Mouse (Mus musculus) gastrocnemius, adult 18-20 months (tissue): ENCODE results near the gene Dbx2. TPM values are rescaled to one million over a fixed set of nuclear protein-coding genes. Genes with fewer than 3 reads are reported as not detected.
A peak's percentile ranks its signal among the peaks of the same experiment; 100 is the strongest.

Source experiments
- DNase-seq: peaks from one replicate; pipeline ENCODE4 v3.0.0; 2021; ENCODE audit warnings: low spot score
- long read RNA-seq, 2 experiments: library from polyadenylated mRNA; stranded (forward); transcript quantifications; one replicate each; pipeline ENCODE4 v2.0.0; 2021
- total RNA-seq, 2 experiments: library from RNA; stranded (reverse); gene quantifications; 2 replicates each; pipeline ENCODE4 v1.2.3; 2021

Gene Dbx2
- under 1 TPM in 1 of 2 experiments, not detected in 1; 0.18 TPM for total RNA-seq
- long read RNA-seq, experiment 1, result 0 reads
- long read RNA-seq, experiment 2, result 0 reads

DNA sequence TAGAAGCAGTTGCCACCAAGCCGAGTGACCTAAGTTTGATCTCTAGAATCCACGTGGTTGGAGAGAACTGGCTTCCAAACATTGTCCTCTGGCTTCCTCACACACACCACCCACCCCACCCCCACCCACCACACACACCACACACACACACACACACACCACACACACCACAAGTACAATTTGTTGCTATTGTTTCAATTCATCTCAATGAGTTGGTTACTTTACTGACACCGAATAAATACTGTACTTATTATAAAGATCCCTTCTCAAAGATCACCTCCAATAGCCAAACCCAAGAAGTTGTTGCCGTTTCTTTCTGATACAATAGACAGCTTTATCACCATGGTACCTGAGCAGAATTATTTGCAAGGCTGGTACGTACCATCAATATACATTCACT, at the start of gene Dbx2:
Gene Dbx2 (minus strand): TSS at position 101 of the 400 bp plus-strand sequence.
- no peak for DNase-seq

DNA sequence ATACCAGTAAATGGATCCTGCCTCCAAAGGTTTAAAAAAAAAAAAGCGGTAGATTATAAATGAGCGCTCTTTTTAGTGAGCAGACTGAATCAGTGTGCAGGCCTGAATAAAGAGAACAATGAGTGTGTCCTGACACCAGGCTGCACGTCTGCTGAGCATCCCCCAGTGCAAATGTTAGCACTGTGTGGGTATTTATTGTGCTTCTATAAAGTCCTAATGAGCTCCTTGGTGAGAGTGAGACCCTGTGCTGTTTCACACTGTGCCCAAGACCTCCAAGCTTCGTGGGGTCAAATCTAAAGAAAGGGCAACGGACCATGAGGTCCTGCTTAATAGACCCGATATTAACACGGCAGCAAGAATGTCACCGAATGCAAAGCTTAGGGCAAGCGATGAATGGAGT, 46.4 kb upstream of the Dbx2 start:
- DNase-seq, result no peak

DNA sequence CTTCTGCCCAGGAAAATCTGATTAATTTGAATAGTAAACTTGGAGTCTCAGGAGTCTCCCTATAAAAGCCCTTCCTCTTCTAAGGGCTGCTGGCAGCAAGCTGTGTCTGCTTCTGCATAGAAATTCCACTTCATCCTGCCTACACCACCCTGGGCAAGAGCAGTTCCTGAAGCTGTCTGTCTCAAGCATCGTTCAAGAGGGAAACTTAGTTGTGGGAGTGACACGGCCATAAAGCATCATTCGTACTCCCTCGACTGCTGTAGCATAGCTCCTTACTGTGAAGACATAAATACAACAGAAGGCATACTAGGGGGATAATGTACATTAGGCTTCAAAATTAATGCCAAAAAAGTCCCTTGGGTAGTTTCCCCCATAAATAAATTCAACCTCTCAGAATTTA, 45.8 kb upstream of the Dbx2 start:
- no peak for DNase-seq

DNA sequence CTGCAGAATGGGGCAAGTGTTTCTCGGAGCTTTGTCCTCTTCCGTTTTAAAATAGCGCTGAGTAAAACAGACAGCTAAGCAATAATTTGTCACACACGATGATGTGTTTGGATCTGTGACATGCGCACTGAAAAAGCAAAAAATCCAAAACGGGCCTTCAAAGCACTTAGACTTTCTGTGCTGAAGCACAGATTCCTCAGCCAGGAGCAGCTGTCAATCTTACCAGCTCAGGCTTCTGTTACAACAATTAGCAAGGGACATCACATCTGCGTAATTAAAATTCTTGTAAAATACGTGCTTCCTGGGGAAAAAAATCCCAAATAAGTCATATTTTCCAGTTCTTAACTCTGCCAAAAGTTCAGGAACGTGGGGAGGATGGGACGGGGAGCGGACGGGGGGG, 43.6 kb upstream of the Dbx2 start:
- DNase-seq, result no peak

DNA sequence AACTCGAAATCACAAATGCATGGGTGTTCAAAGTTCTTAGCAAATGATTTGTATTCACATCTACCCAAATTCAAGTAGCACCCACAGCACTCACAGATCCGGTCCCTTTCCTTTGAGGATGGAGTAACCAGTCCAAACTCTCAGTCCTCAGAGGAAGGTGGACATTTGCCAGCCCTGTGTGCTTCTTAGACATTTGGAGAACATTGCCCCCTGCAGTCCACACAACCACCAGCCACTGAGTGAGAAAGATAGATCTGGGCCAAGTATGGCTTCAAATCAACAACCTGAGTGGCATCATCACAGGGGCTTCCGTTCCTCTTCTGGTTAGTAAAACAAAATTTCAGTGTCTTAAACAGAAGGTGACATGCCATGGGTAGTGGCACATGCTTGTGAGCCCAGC, 38.0 kb upstream of the Dbx2 start:
- no peak for DNase-seq

DNA sequence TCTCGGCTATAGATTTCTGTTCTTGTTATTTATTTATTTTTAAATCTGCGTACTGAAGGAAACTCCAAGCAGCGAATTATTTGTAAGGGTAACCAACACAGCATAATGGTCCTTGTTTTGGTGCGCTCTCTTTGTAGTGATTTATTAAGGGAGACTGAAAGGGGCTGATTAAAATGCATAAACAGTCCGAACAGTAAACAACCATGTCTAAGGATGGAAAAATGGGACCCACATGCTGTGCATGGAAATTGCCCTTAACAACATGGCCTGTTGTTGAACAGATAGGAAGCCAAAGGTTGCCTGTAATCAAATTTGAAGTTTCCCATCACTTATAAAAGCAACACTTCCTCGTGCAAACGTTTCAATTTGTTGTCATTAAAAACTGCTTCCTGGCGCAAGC, 35.8 kb upstream of the Dbx2 start:
- DNase-seq, result no peak

DNA sequence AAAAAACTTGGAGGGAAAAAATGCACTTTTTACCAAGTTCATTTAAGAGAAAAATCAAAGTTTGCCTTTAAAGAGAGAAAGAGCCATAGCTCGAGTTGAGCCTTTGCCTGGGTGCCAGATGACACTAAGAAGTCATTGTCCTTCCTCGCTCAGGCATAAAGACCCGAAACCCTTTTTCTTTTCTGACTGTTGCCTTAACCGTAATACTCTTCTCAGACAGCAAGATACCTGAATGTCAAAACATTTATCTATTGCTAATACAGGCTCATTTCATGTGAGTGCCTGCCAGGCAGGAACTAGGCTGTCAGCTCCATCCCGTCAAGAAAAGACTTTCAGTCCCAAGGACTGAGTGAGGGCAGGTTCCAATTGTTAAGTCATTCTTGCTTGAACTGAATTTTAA, 35.4 kb upstream of the Dbx2 start:
- no peak for DNase-seq

GRCm38 (mm10) chr15:95682620-95683019, 26.9 kb upstream of the Dbx2 start:
- DNase-seq, result no peak

GRCm38 (mm10) chr15:95675645-95676044, 19.9 kb upstream of the Dbx2 start:
- DNase-seq, result no peak

DNA sequence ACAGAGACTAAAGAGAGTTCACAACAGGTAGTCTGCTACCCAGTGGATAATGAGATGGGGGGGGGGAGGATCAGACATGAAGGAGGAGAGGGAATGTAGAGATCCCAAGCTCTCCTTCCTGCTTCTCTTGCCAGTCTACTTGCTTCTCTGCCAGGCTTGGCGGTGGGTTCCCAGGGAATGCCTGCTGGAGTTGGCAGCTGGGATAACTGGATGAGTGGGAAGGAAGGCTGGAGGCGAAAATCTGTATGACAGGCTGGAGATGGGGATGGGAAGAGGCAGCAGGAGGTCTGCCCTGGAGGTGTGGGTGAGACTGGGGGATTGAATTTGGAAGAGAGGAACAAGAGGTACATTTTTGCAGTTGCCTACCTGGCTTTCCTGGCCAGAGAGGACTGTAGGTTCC, 19.4 kb upstream of the Dbx2 start:
- DNase-seq, result no peak

GRCm38 (mm10) chr15:95667209-95667608, 11.4 kb upstream of the Dbx2 start:
- DNase-seq, result peak; percentile 3

GRCm38 (mm10) chr15:95665002-95665401, 9.2 kb upstream of the Dbx2 start:
- no peak for DNase-seq

- DNase-seq, result no peak
Measured at GRCm38 (mm10) chr15:95661718-95662117, 6.0 kb upstream of the Dbx2 start.

DNA sequence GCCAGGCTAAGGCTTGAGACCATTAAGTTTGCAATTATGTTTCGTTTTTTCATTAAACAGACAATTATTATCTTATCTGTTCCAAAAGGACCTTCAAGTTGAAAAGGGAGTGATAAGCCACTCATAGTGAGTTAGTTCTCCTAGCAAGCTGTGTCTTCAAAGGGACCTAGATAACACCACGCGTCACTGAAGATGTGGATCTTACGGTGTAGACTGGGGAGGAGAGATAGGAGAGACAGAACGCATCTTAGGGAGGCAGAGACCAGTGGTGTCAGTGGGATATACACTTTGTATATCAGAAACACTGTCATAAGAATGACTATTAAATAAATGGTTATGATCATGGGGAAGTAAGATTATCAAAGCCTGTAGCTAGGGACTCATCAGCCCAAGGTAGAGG, 4.6 kb upstream of the Dbx2 start:
- DNase-seq, result no peak

- DNase-seq, result no peak
Measured at GRCm38 (mm10) chr15:95654211-95654897, 1.4 kb downstream of the Dbx2 start.

- no peak for DNase-seq
Measured at GRCm38 (mm10) chr15:95653812-95654210, 1.9 kb downstream of the Dbx2 start.

DNA sequence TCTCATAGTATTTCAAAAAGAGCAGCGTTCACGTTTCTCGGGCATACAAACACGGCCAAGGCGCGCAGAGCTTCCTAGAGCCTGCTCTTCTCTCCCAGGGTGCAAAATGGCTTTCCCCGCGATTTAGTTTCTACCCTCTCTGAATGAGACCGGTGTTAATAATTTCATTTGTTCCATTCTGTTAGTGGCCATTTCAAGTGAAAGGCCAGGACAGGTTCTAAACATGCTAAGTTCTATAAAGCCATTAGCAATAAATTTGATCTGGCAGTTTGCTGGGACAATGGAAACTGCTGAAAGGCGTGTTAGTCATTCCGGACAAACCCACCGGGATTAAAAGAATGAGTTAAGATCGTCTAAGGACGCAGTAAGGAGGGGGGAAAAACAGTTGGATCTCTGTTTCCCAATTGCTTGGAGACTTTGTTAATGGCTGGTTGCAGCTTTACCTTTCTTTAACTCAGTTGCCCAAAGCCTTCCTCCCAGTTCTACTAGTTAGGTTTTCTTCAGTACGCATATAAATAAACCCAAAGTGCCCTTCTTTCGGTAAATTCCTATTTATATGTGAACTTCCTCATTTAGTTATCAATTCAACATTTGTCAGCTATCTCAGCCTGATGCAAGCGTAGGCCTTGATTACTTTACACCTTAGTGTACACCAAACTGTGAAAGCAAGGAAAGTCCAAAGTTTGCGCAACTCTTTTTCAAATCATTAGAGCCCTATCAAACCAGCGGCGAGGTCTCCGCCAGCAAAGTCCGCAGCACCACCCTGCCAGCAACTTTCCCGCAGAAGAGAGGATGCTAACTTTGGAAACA, 2.7 kb downstream of the Dbx2 start:
- DNase-seq, result no peak

GRCm38 (mm10) chr15:95651824-95652223, 3.9 kb downstream of the Dbx2 start:
- DNase-seq, result no peak

GRCm38 (mm10) chr15:95643505-95644029, 12.2 kb downstream of the Dbx2 start:
- DNase-seq, result no peak

DNA sequence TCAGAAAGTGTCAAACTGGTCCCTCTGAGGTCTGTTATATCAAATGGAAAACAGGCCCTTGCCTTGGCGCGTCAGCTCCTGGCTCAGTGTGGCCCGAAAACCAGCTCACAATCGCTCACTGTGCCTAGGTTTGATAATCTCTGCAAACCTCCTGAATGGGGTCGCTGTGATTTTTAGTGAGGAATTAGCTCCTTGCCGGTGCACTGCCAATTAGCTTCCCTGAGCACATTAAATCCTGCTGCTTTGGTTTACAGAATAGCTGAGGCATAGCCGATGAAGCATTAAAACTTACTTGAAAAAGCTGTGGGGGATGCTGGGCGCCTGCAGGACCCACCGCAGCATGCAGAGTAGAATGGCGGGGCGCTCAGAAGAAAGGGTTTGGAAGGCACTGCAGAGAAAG, 15.4 kb downstream of the Dbx2 start:
- DNase-seq, result no peak

GRCm38 (mm10) chr15:95639829-95640134, 16.0 kb downstream of the Dbx2 start:
- DNase-seq, result no peak

GRCm38 (mm10) chr15:95639115-95639828, 16.5 kb downstream of the Dbx2 start:
- DNase-seq, result no peak
